Mouse (Mus musculus) colon, adult 2 months (tissue): ENCODE data around the gene Gm26938. TPM values are rescaled to one million over a fixed set of nuclear protein-coding genes. Genes with fewer than 3 reads are reported as not detected.

ENCODE experiments used
- polyA plus RNA-seq: library from polyadenylated mRNA; depleted of rRNA; stranded (reverse); fragments of >200 nt; gene quantifications from 2 replicates; pipeline ENCODE4 v1.2.3, GENCODE M21; 2012; rRNA removed

The Gm26938 gene
- polyA plus RNA-seq, result 0.33 TPM in 1 of 2 replicates, not detected in the other

GRCm38 (mm10) chr5:139826357-139827055 lies at the start of gene Gm26938, which contains the start of gene Psmg3:
Gene Gm26938 (minus strand): TSS chr5:139826407.
Gene Psmg3 (minus strand): TSS chr5:139826885.

GRCm38 (mm10) chr5:139819538-139820181 lies 6.5 kb downstream of the Gm26938 start, which contains the start of gene Tmem184a:
Gene Tmem184a (minus strand): TSS chr5:139819917.

GRCm38 (mm10) chr5:139791227-139792158 lies 34.7 kb downstream of the Gm26938 start, which contains the start of gene Mafk:
Gene Mafk (plus strand): TSS chr5:139791513.

GRCm38 (mm10) chr5:139775216-139775926 lies 50.8 kb downstream of the Gm26938 start, which contains the start of gene Ints1:
Gene Ints1 (minus strand): TSS chr5:139775674.

Other genes starting within 250 kb of the Gm26938 start
- 16.0 and 17.5 TPM in 2 replicates for gene Micall2, start 90.1 kb downstream of the Gm26938 start, polyA plus RNA-seq
- gene Ints1, start 50.7 kb downstream of the Gm26938 start, polyA plus RNA-seq, result 57.8 and 61.7 TPM in 2 replicates
- 50.4 and 53.4 TPM in 2 replicates for gene Mafk, start 34.9 kb downstream of the Gm26938 start, polyA plus RNA-seq
- gene Tmem184a, start 6.5 kb downstream of the Gm26938 start, polyA plus RNA-seq, result 89.2 and 132 TPM in 2 replicates
- 22.8 and 26.1 TPM in 2 replicates for gene Psmg3, start 478 bp upstream of the Gm26938 start, polyA plus RNA-seq
- gene Elfn1, start 81.5 kb upstream of the Gm26938 start, polyA plus RNA-seq, result 0.23 and 0.30 TPM in 2 replicates